Mouse (Mus musculus) embryonic stem cell, embryonic (primary cell): ENCODE results near the gene Cep41.

Source experiments
- CTCF ChIA-PET, 4 experiments: fragments of 300-600 bp in 2 of 4; fragments of 350-600 bp in 2 of 4; sonication (Branson Sonifier 250); formaldehyde crosslinking; loops; one replicate each; lab custom pipeline; 2022; ENCODE audit warnings: inconsistent platforms in 2 of 4; lab: Charles Lee
- POLR2A ChIA-PET, 4 experiments: fragments of 300-600 bp in 2 of 4; fragments of 350-600 bp in 2 of 4; sonication (Branson Sonifier 250); formaldehyde crosslinking; loops; one replicate each; lab custom pipeline; 2022; ENCODE audit warnings: antibody characterized with exemption in 4 of 4, inconsistent platforms in 1 of 4; lab: Charles Lee

The Cep41 gene

DNA sequence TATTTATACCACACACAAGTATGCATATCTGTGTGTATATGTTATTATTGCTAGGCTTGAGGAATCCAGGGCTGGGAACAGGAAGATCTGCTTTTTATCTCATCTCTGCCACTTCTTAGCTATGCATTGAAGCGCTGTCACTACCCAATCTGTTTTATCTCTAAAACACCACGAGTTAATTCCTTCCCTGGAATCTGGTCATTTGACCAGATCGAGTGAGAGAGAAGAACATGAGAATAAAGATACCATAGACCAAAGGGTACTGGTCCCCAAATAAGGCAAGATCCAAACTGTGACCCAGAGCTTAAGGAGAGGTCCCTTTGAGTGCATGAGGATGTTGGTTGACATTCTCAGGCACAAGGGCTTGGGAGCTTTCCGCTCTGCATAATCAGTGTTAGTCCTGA is 71.6 kb downstream of the Cep41 start:
- ChIA-PET POLR2A (interaction anchor here in 1 of 4 experiments (1.9 to 2.6 kb wide), 2 partner anchors 8 to 113 kb away, joined by 5 to 7 read pairs; partner anchors contain the start of genes Ssmem1 and Tmem209), CTCF (interaction anchor here in 2 of 4 experiments (0.7 to 0.9 kb wide), 3 partner anchors 162 to 362 kb away, joined by 3 to 8 read pairs (median 3); no protein-coding TSS in a partner anchor)

DNA sequence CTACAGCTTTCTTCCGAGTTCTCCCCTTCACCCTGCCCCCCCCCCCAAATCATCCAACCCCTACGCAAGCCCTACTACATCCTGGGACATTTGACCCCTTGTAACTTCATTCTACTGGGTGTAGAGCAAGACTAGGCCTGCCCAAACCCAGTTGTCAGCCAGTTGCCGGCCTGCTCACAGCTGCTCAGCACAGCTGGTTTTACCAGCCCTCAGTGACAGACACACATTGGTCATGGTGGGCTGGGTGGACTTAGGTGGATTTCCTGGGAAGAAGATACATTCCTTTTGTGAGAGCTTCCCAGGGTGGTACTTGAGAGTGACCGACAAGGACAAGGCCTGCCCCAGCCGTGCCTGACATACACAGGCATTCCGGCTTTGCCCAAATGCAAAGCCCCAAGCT is 72.6 kb downstream of the Cep41 start:
- POLR2A ChIA-PET = interaction anchor here in 1 of 4 experiments (0.7 to 2.6 kb wide), 3 partner anchors 9 to 112 kb away, joined by 3 to 7 read pairs (median 5); partner anchors contain the start of genes Ssmem1 and Tmem209
- CTCF ChIA-PET = interaction anchor here in 1 of 4 experiments (0.6 kb wide), 1 partner anchor 823 kb away, joined by 4 read pairs; no protein-coding TSS in a partner anchor

- POLR2A ChIA-PET = interaction anchor here in 3 of 4 experiments (0.6 to 2.6 kb wide), 5 partner anchors 10 to 1102 kb away, joined by 3 to 7 read pairs (median 3); partner anchors contain the start of genes Ssmem1 (in 1 of the 3) and Tmem209 (in 1 of the 3)
- CTCF ChIA-PET = interaction anchor here in 1 of 4 experiments (0.6 kb wide), 1 partner anchor 823 kb away, joined by 4 read pairs; no protein-coding TSS in a partner anchor
Measured at GRCm38 (mm10) chr6:30620591-30620990, 73.0 kb downstream of the Cep41 start.

DNA sequence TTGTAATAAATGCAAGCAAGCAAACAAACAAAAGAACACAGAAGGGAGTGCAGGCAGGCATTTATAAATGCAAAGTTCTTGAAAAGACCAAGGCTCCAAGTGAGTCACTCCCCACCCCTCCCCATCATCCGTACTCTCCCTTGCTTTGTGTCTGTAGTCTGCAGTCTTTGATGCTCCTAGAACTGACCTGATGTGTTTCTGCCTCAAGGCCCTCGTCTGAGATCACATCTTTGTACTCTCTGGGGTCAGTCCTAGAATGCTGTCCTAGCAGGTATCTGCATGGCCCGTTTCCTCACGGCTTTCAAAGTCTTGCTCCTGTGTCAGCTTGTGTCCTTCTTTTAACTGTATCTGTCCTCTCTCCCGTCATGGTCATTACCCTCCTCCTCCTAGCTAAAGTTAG is 73.9 kb downstream of the Cep41 start:
- CTCF ChIA-PET = interaction anchor here in 1 of 4 experiments (0.6 kb wide), 1 partner anchor 521 kb away, joined by 3 read pairs; no protein-coding TSS in a partner anchor

DNA sequence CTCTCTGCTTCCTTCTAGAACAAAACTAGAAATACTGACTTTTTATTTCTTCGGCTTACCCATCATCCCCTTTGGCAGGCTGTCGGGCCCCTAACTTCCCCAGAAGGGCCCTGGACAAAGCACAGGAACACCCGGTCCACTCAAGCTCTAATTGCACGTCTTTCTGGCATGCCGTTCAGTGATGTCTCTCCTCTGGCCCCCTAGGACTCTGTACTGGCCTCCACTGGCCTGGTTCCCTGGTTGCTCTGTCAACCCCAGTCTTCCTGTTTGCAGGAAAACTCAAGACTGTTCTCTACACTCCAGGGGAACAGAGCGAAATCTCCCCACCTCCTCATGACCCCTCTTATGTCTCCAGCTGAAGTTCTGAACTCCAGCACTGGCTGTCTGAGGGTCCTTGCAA is 74.8 kb downstream of the Cep41 start:
- POLR2A ChIA-PET = interaction anchor here in 2 of 4 experiments (0.6 to 1.8 kb wide), 5 partner anchors 9 to 330 kb away, joined by 3 to 5 read pairs (median 3); no protein-coding TSS in a partner anchor
- CTCF ChIA-PET = interaction anchor here in 1 of 4 experiments (1.0 kb wide), 1 partner anchor 150 kb away, joined by 3 read pairs; no protein-coding TSS in a partner anchor

More for the DNA sequence above, 73.9 kb downstream of the Cep41 start:
- POLR2A ChIA-PET = interaction anchor here in 2 of 4 experiments (0.6 to 2.6 kb wide), 3 partner anchors 11 to 360 kb away, joined by 3 to 7 read pairs (median 5); no protein-coding TSS in a partner anchor

DNA sequence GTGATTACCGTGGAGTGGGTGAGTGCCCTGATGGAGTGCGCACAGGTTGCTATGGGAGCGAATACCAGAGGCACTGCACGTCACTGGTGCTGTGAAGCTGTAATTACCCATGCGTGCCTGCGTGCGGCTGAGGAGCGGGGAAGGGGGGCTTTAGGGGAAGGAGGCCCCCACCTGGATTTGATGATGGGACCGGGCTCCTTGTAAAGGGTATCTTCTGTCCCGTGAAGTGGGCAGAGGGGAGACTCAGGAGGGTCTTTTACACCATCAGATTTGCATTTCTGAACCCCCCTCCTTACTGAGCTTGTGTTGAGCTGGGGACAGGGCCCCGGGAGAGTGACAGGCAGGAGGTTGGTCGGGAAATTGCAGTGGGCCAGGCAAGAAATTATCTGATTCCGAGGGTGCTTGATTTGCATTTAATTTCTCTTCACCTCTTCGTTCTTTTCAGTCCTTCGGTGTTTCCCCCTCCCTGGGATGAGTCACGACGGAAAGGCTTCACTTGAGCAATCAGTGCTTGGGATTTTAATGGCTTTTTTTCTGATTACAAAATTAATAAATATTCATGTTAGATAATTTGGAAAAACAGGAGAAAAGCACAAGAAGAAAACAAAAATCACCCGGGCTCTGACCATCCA is 75.5 kb downstream of the Cep41 start:
- CTCF ChIA-PET = interaction anchor here in 2 of 4 experiments (0.5 to 1.0 kb wide), 3 partner anchors 149 to 341 kb away, joined by 3 read pairs; partner anchors contain the start of gene Klf14 (in 1 of the 2)
- POLR2A ChIA-PET = interaction anchor here in 2 of 4 experiments (0.7 to 1.8 kb wide), 10 partner anchors 10 to 704 kb away, joined by 3 to 7 read pairs (median 3); no protein-coding TSS in a partner anchor

GRCm38 (mm10) chr6:30617020-30617958 is 76.3 kb downstream of the Cep41 start:
- CTCF ChIA-PET = interaction anchor here in 2 of 4 experiments (0.7 to 1.0 kb wide), 2 partner anchors 149 to 292 kb away, joined by 3 read pairs; no protein-coding TSS in a partner anchor

DNA sequence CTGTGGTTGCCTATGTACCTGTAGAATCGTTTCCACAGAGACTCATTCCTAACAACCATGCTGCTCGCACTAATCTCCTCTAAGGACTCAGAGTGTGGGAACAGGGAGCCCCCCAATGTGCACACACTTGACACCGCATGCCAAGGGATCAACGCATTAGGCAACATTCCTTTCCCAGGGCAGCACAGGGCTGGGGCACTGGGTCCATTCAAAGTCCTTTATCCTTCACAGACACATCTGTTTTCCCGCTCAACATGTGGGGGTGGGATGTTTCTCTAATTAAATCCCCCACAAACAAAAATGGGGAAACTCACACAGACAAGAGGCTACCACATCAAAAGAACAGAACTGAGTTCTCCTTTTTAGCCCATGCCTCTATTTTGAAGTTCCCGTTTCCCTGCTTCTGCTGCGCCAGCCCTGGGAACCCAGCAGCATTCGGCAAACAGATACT is 77.0 kb downstream of the Cep41 start:
- POLR2A ChIA-PET = interaction anchor here in 3 of 4 experiments (0.6 to 1.8 kb wide), 4 partner anchors 11 to 1219 kb away, joined by 3 to 5 read pairs (median 3); no protein-coding TSS in a partner anchor
- CTCF ChIA-PET = no interaction called here

More at GRCm38 (mm10) chr6:30617020-30617958, 76.3 kb downstream of the Cep41 start:
- POLR2A ChIA-PET = interaction anchor here in 3 of 4 experiments (0.6 to 1.8 kb wide), 11 partner anchors 10 to 1220 kb away, joined by 3 to 7 read pairs (median 3); no protein-coding TSS in a partner anchor

GRCm38 (mm10) chr6:30615741-30616140 is 77.8 kb downstream of the Cep41 start:
- ChIA-PET CTCF (no interaction called here), POLR2A (no interaction called here)

- CTCF ChIA-PET = interaction anchor here in 2 of 4 experiments (0.6 to 1.3 kb wide), 2 partner anchors 9 to 418 kb away, joined by 3 to 9 read pairs; no protein-coding TSS in a partner anchor
- POLR2A ChIA-PET = interaction anchor here in 1 of 4 experiments (1.0 kb wide), 1 partner anchor 9 kb away, joined by 4 read pairs; no protein-coding TSS in a partner anchor
Measured at GRCm38 (mm10) chr6:30614251-30614650, 79.3 kb downstream of the Cep41 start.

DNA sequence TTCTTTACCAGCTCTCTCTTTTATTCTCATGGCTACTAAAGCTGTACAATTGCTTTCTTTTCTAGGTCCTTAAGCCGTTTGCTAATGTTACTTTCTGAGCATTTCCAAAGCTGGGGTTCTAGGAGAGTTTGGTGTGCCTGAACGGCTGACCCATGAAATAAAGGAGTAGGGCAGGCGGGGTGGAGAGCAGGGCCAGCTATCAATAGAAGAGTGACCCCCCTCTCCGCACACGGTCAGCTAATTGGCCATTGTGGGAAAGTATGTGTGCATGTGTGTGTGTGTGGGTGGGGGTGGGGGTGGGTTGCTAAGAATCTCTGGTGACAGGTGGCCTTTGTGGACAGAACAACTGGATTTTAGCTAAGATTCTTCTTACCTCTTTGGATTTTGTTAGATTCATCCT is 82.3 kb downstream of the Cep41 start:
- CTCF ChIA-PET = interaction anchor here in 1 of 4 experiments (0.5 kb wide), 1 partner anchor 209 kb away, joined by 4 read pairs; no protein-coding TSS in a partner anchor
- POLR2A ChIA-PET = interaction anchor here in 2 of 4 experiments (0.6 to 1.2 kb wide), 2 partner anchors 24 to 379 kb away, joined by 3 to 5 read pairs; no protein-coding TSS in a partner anchor

DNA sequence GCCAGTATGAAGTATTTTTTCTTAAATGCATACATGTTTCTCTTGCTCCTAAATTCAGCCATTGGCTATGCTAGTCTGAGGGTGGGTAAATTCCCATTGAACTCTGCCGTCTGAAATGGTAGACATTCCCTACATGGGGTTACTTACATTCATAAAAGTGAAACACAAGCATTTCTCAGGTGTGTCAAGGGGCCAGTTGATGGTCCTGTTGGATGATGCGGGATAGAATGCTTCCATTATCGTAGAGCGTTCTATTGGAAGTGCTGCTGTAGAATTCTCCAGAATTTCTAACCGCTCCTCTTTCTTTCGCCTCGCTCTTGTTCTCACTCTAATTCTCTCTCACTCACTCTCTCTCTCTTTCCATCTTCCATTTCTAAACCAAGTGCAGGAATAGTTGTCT is 82.8 kb downstream of the Cep41 start, which contains the start of gene Cpa5:
TSS of gene Cpa5 (plus strand) at position 301 of the 400 bp plus-strand sequence.
- CTCF ChIA-PET = interaction anchor here in 1 of 4 experiments (0.5 kb wide), 1 partner anchor 209 kb away, joined by 4 read pairs; no protein-coding TSS in a partner anchor
- POLR2A ChIA-PET = interaction anchor here in 2 of 4 experiments (0.6 to 1.2 kb wide), 2 partner anchors 24 to 380 kb away, joined by 3 to 5 read pairs; no protein-coding TSS in a partner anchor

DNA sequence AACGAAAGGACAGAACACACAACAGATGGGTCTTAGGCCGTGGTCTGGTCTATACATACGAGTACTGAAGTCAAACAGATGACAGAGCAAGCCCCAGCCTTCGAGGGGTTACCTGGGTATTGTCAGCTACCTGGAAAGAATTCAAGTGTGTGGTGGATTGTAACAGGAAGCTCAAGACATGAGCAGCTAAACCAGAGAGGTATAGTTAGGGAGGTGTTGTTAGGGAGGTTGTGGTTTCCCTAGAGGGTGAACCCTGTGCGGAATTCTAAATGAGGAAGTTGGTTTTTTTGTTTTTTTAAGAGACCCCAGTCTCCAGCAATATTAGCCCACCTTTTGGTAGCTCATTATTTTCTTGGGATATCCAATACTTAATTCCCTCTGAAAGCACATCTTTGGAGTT is 87.9 kb downstream of the Cep41 start:
- ChIA-PET CTCF (interaction anchor here in 3 of 4 experiments (0.6 kb wide), 3 partner anchors 9 to 309 kb away, joined by 3 to 9 read pairs (median 4); no protein-coding TSS in a partner anchor), POLR2A (interaction anchor here in 2 of 4 experiments (0.6 to 1.3 kb wide), 5 partner anchors 9 to 1359 kb away, joined by 3 to 4 read pairs (median 4); no protein-coding TSS in a partner anchor)

DNA sequence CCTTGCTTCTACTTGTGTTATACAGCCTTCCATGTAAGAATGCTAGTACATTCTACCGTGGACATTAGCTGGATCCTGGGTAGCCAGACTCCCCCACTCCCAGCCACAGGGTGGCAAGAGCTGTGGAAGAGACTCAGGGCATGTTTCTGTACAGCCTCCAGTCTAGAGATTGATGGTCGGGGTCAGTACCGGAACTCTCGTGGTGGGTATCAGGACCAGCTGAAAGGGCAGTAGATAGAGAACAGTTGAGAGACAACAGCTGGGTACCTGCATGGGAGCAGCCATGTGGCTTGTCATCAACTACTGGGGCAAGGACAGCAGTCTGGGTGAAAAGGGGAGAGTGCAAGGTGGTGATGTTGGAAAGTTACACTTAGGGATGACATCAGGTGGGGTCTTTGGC is 88.4 kb downstream of the Cep41 start:
- POLR2A ChIA-PET = interaction anchor here in 1 of 4 experiments (1.3 kb wide), 1 partner anchor 10 kb away, joined by 4 read pairs; no protein-coding TSS in a partner anchor
- CTCF ChIA-PET = interaction anchor here in 2 of 4 experiments (0.6 kb wide), 2 partner anchors 9 to 145 kb away, joined by 3 to 9 read pairs; no protein-coding TSS in a partner anchor

DNA sequence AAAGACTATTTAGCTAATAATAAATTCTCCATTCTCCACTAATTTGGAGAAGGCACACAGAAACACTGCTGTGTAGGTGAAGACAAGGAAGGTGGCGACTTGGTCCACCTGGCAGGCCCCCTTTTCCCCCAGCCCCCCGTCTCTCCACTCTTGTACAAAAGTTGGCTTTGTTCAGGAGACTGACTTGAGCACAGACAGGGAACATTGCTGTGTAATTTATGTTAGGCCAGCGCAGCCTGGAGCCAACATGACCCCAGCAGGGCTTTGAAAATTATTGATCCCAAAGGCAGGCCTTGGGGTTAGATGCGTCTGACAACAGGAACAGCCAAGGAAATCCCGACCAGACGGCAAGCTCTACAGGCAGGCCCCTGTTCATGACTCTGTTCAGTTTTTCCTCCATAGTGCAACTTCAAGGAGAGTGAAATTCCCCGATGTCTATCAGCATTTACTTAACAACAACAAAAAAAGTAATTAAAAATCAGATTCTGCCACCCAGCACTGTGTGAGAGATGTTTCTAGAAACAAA is 89.1 kb downstream of the Cep41 start:
- ChIA-PET CTCF (no interaction called here), POLR2A (interaction anchor here in 2 of 4 experiments (0.5 to 0.6 kb wide), 2 partner anchors 31 to 46 kb away, joined by 3 to 9 read pairs; no protein-coding TSS in a partner anchor)
